Mouse (Mus musculus) lung, postnatal 0 days (tissue): ENCODE measurements around the gene Olfr325. TPM values are rescaled to one million over a fixed set of nuclear protein-coding genes. Genes with fewer than 3 reads are reported as not detected.

Experiments
- ATAC-seq: fragments of 200-750 bp; cut with Nextera tagmentation; 2 replicates; pipeline ENCODE4 v1.8.0; 2017; ENCODE audit warnings: moderate library complexity
- DNase-seq: peaks from one replicate; pipeline ENCODE4 v3.0.0-alpha.2; 2016; ENCODE audit warnings: low spot score
- H3K27ac ChIP-seq: fragments of 300-500 bp; sonication (generic); 2 replicates; pipeline ENCODE4 v1.5.1; 2014; ENCODE audit warnings: antibody characterized with exemption, mild to moderate bottlenecking, low read length, mixed read lengths
- H3K27me3 ChIP-seq: fragments of 300-500 bp; sonication (generic); replicated peaks from 2 replicates; pipeline ENCODE4 v1.6.1; 2014; ENCODE audit warnings: low read length, mixed read lengths; ENCODE audit not compliant: insufficient read depth
- H3K36me3 ChIP-seq: fragments of 300-500 bp; sonication (generic); 2 replicates; pipeline ENCODE4 v1.6.1; 2014; ENCODE audit warnings: low read length, mixed read lengths; ENCODE audit not compliant: insufficient read depth
- H3K4me1 ChIP-seq: fragments of 300-500 bp; sonication (generic); 2 replicates; pipeline ENCODE4 v1.6.1; 2014; ENCODE audit warnings: antibody characterized with exemption, low read depth, low read length, mixed read lengths; ENCODE audit not compliant: insufficient read depth
- H3K4me2 ChIP-seq: fragments of 300-500 bp; sonication (generic); replicated peaks from 2 replicates; pipeline ENCODE4 v1.6.1; 2014; ENCODE audit warnings: low read depth, mild to moderate bottlenecking, low read length, moderate library complexity, mixed read lengths
- H3K4me3 ChIP-seq: fragments of 300-500 bp; sonication (generic); 2 replicates; pipeline ENCODE4 v1.5.1; 2014; ENCODE audit warnings: low read depth, low read length
- H3K9ac ChIP-seq: fragments of 300-500 bp; sonication (generic); replicated peaks from 2 replicates; pipeline ENCODE4 v1.6.1; 2014; ENCODE audit warnings: low read depth, mild to moderate bottlenecking
- H3K9me3 ChIP-seq: fragments of 300-500 bp; sonication (generic); 2 replicates; pipeline ENCODE4 v1.6.1; 2016; ENCODE audit warnings: low read length, mixed read lengths
- CTCF ChIP-seq: IDR thresholded peaks from 2 replicates; pipeline ENCODE4 v1.5.1; 2016; ENCODE audit warnings: antibody characterized with exemption, mild to moderate bottlenecking
- EP300 ChIP-seq: IDR thresholded peaks from 2 replicates; pipeline ENCODE4 v1.6.1; 2016; ENCODE audit warnings: antibody characterized with exemption, mild to moderate bottlenecking, control low read depth
- WGBS: fragments of 180-500 bp; shearing (Covaris S2); extraction: QIAGEN DNeasy Blood & Tissue Kit; methylation state at CpG from one replicate; pipeline ENCODE4 v1.1.7; 2014; 5-methylcytosine and 5-hydroxymethylcytosine counted together
- polyA plus RNA-seq: library from polyadenylated mRNA; unstranded; fragments of >200 nt; fragmentation: Nextera tagmentation; extraction: Ambion mirVana; gene quantifications from 2 replicates; pipeline ENCODE4 v1.2.1, GENCODE M21; 2015

Gene Olfr325
- polyA plus RNA-seq, 1 experiment from 2014 or later: not detected

DNA sequence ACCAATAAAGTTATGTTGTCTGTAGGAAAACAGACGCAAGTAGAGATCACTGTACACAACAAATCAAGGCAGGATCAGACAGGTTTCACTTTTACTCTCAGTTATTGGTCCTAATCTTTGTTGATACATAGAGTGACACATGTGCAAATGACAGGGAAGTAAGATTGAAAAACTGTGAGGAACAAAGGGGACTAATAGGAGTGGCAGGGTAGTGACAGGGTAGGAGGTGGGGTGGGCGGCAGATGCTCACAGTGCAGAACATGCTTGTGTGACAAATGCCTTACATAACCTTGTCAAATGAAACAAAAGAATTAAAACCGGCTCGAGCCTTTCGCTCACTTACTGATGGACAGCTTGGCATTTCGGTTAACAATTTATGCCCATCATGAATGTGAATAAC, 41.3 kb downstream of the Olfr325 start:
- 54% methylated on average over 6 of the region's 6 CpGs for WGBS
- H3K4me3 ChIP-seq: no peak overlapping the region
- TF ChIP-seq EP300: no peak
- TF ChIP-seq CTCF: no peak
- H3K9me3 ChIP-seq: no peaks in the 10 kb centered on the region
- no peaks in the 10 kb centered on the region for H3K27me3 ChIP-seq
- ATAC-seq (no peak), DNase-seq (no peak)
- H3K4me1 ChIP-seq: no peaks in the 10 kb centered on the region
- no peak overlapping the region for H3K27ac ChIP-seq
- no peak overlapping the region for H3K4me2 ChIP-seq
- no peak overlapping the region for H3K9ac ChIP-seq
- no peaks in the 10 kb centered on the region for H3K36me3 ChIP-seq

GRCm38 (mm10) chr11:58626146-58626545, 48.6 kb downstream of the Olfr325 start:
- H3K4me3 ChIP-seq: no peak overlapping the region
- H3K4me2 ChIP-seq: no peak overlapping the region
- ATAC-seq: no peak
- H3K9me3 ChIP-seq: no peaks in the 10 kb centered on the region
- DNase-seq: no peak
- no peak overlapping the region for H3K9ac ChIP-seq
- no peaks in the 10 kb centered on the region for H3K36me3 ChIP-seq
- WGBS: 43% methylated on average over 4 of the region's 4 CpGs
- TF ChIP-seq CTCF: no peak
- TF ChIP-seq EP300: no peak
- no peaks in the 10 kb centered on the region for H3K4me1 ChIP-seq
- H3K27ac ChIP-seq: no peak overlapping the region
- H3K27me3 ChIP-seq: no peaks in the 10 kb centered on the region

GRCm38 (mm10) chr11:58630401-58630800, 52.9 kb downstream of the Olfr325 start, which contains the start of gene Olfr323:
TSS of gene Olfr323 (minus strand) at chr11:58630501.
- no peak within 1 kb of the TSS for H3K4me2 ChIP-seq
- no peak for TF ChIP-seq CTCF
- TF ChIP-seq EP300: no peak
- H3K4me1 ChIP-seq: no peaks in the 10 kb centered on the region
- ATAC-seq (no peak), DNase-seq (no peak)
- no peak within 1 kb of the TSS for H3K9ac ChIP-seq
- H3K27me3 ChIP-seq: no peaks in the 10 kb centered on the region
- H3K36me3 ChIP-seq: no peaks in the 10 kb centered on the region
- H3K9me3 ChIP-seq: no peaks in the 10 kb centered on the region
- no peak within 1 kb of the TSS for H3K27ac ChIP-seq
- 69% methylated on average over 5 of the region's 5 CpGs for WGBS
- H3K4me3 ChIP-seq: no peak within 1 kb of the TSS

Other genes with a start within 250 kb of the Olfr325 start
- gene Zfp672, start 247.4 kb upstream of the Olfr325 start, polyA plus RNA-seq: 32.0 and 34.7 TPM in 2 replicates
- gene Sh3bp5l, start 247.0 kb upstream of the Olfr325 start, polyA plus RNA-seq: 33.7 and 38.0 TPM in 2 replicates
- gene Lypd8, start 198.7 kb upstream of the Olfr325 start, polyA plus RNA-seq: not detected in 2 replicates
- gene 1810065E05Rik, start 156.6 kb upstream of the Olfr325 start, polyA plus RNA-seq: not detected in 2 replicates
- not detected in 2 replicates for gene Gm12253, start 145.2 kb upstream of the Olfr325 start, polyA plus RNA-seq
- not detected in 2 replicates for gene Lypd9, start 124.8 kb upstream of the Olfr325 start, polyA plus RNA-seq
- not detected in 2 replicates for gene Olfr30, start 115.5 kb upstream of the Olfr325 start, polyA plus RNA-seq
- gene Olfr332, start 85.2 kb upstream of the Olfr325 start, polyA plus RNA-seq: not detected in 2 replicates
- not detected in 2 replicates for gene Olfr331, start 75.2 kb upstream of the Olfr325 start, polyA plus RNA-seq
- gene Olfr330, start 42.9 kb upstream of the Olfr325 start, polyA plus RNA-seq: not detected in 2 replicates
- not detected in 2 replicates for gene Olfr329-ps, start 31.3 kb upstream of the Olfr325 start, polyA plus RNA-seq
- 0.07 TPM in 1 of 2 replicates, not detected in the other for gene Olfr328, start 22.1 kb upstream of the Olfr325 start, polyA plus RNA-seq
- gene Olfr224, start 7.2 kb upstream of the Olfr325 start, polyA plus RNA-seq: not detected in 2 replicates
- not detected in 2 replicates for gene Olfr324, start 17.4 kb downstream of the Olfr325 start, polyA plus RNA-seq
- gene 2210407C18Rik, start 38.3 kb downstream of the Olfr325 start, polyA plus RNA-seq: not detected in 2 replicates
- not detected in 2 replicates for gene Olfr323, start 52.8 kb downstream of the Olfr325 start, polyA plus RNA-seq
- 0.08 and 0.20 TPM in 2 replicates for gene Trim58, start 62.7 kb downstream of the Olfr325 start, polyA plus RNA-seq
- gene Olfr322, start 81.1 kb downstream of the Olfr325 start, polyA plus RNA-seq: not detected in 2 replicates
- gene Olfr320, start 103.4 kb downstream of the Olfr325 start, polyA plus RNA-seq: not detected in 2 replicates
- gene Olfr319, start 121.4 kb downstream of the Olfr325 start, polyA plus RNA-seq: not detected in 2 replicates
- gene Olfr318, start 146.3 kb downstream of the Olfr325 start, polyA plus RNA-seq: not detected in 2 replicates
- not detected in 2 replicates for gene Olfr317, start 161.5 kb downstream of the Olfr325 start, polyA plus RNA-seq
- gene Olfr316, start 175.0 kb downstream of the Olfr325 start, polyA plus RNA-seq: not detected in 2 replicates
- gene Olfr315, start 195.5 kb downstream of the Olfr325 start, polyA plus RNA-seq: not detected in 2 replicates
- not detected in 2 replicates for gene Olfr314, start 205.2 kb downstream of the Olfr325 start, polyA plus RNA-seq
- 31.4 and 36.1 TPM in 2 replicates for gene Fam183b, start 224.2 kb downstream of the Olfr325 start, polyA plus RNA-seq
- gene Olfr313, start 237.3 kb downstream of the Olfr325 start, polyA plus RNA-seq: not detected in 2 replicates